Mouse (Mus musculus) MEL (cell line): ENCODE measurements around the gene Med23. TPM values are rescaled to one million over a fixed set of nuclear protein-coding genes. Genes with fewer than 3 reads are reported as not detected.

Experiments used
- DNase-seq: peaks from one replicate; pipeline ENCODE4 v3.0.0; 2011; ENCODE audit warnings: low read depth, low spot score
- H3K27ac ChIP-seq: 2 replicates; pipeline ENCODE4 v1.5.1; 2012; ENCODE audit warnings: low read depth, mild to moderate bottlenecking, control low read depth, low read length, moderate library complexity; ENCODE audit not compliant: control insufficient read depth
- H3K27me3 ChIP-seq, 2 experiments: fragments of 150-350 bp in 1 of 2; sonication (generic) in 1 of 2; 2 replicates each; pipeline ENCODE4 v1.6.1; 2012; ENCODE audit warnings: low read length in 2 of 2, mild to moderate bottlenecking in 2 of 2, improper control_type of control experiment in 1 of 2, moderate library complexity in 1 of 2; ENCODE audit not compliant: insufficient read depth in 2 of 2, control insufficient read depth in 1 of 2
- H3K36me3 ChIP-seq, 2 experiments: 2 replicates each; pipeline ENCODE4 v1.6.1; 2012 to 2014; ENCODE audit warnings: low read length in 2 of 2, improper control_type of control experiment in 1 of 2, inconsistent platforms in 1 of 2, mild to moderate bottlenecking in 1 of 2; ENCODE audit not compliant: insufficient read depth in 2 of 2, control insufficient read depth in 1 of 2
- H3K4me1 ChIP-seq, 2 experiments: fragments of 150-350 bp in 1 of 2; sonication (generic) in 1 of 2; 2 replicates each; pipeline ENCODE4 v1.6.1; 2012; ENCODE audit warnings: low read length in 2 of 2, improper control_type of control experiment in 1 of 2, mild to moderate bottlenecking in 1 of 2; ENCODE audit not compliant: insufficient read depth in 2 of 2, control insufficient read depth in 1 of 2
- H3K4me3 ChIP-seq, 2 experiments: fragments of 150-350 bp in 1 of 2; sonication (generic) in 1 of 2; 2 replicates each; pipeline ENCODE4 v1.5.1; 2012; ENCODE audit warnings: low read depth in 2 of 2, low read length in 2 of 2, mild to moderate bottlenecking in 2 of 2, moderate library complexity in 2 of 2, control low read depth in 1 of 2, improper control_type of control experiment in 1 of 2; ENCODE audit not compliant: control insufficient read depth in 1 of 2, insufficient read depth in 1 of 2
- H3K79me2 ChIP-seq: 2 replicates; pipeline ENCODE4 v1.6.1; 2012; ENCODE audit warnings: mild to moderate bottlenecking, low read length, moderate library complexity; ENCODE audit not compliant: control insufficient read depth, poor library complexity, insufficient read depth
- H3K9ac ChIP-seq: 2 replicates; pipeline ENCODE4 v1.6.1; 2012; ENCODE audit warnings: low read depth, mild to moderate bottlenecking, control low read depth, low read length, moderate library complexity; ENCODE audit not compliant: control insufficient read depth, poor library complexity, severe bottlenecking
- H3K9me3 ChIP-seq: fragments of 150-350 bp; sonication (generic); replicated peaks from 2 replicates; pipeline ENCODE4 v1.6.1; 2012; ENCODE audit warnings: mild to moderate bottlenecking, low read length, improper control_type of control experiment, moderate library complexity; ENCODE audit not compliant: insufficient read depth
- CHD1 ChIP-seq: IDR thresholded peaks from 2 replicates; pipeline ENCODE4 v1.6.1; 2012; ENCODE audit warnings: low read depth, mild to moderate bottlenecking, inconsistent platforms, low read length, improper control_type of control experiment
- E2F4 ChIP-seq: IDR thresholded peaks from 2 replicates; pipeline ENCODE4 v1.6.1; 2011; ENCODE audit warnings: low read depth, low read length, improper control_type of control experiment, borderline replicate concordance
- ELF1 ChIP-seq: IDR thresholded peaks from 2 replicates; pipeline ENCODE4 v1.6.1; 2014; ENCODE audit warnings: low read depth, mild to moderate bottlenecking, inconsistent platforms, low read length, improper control_type of control experiment, moderate library complexity
- ETS1 ChIP-seq: IDR thresholded peaks from 2 replicates; pipeline ENCODE4 v1.6.1; 2012; ENCODE audit warnings: low read depth, mild to moderate bottlenecking, inconsistent platforms, low read length, improper control_type of control experiment, moderate library complexity
- GABPA ChIP-seq: IDR thresholded peaks from 2 replicates; pipeline ENCODE4 v1.6.1; 2012; ENCODE audit warnings: low read depth, mild to moderate bottlenecking, inconsistent platforms, low read length, improper control_type of control experiment, moderate library complexity
- JUND ChIP-seq: IDR thresholded peaks from 2 replicates; pipeline ENCODE4 v1.6.1; 2011; ENCODE audit warnings: low read depth, mild to moderate bottlenecking, improper control_type of control experiment, low read length
- MAFK ChIP-seq: IDR thresholded peaks from 2 replicates; pipeline ENCODE4 v1.6.1; 2011; ENCODE audit warnings: low read depth, mild to moderate bottlenecking, low read length, improper control_type of control experiment, borderline replicate concordance
- MAX ChIP-seq: IDR thresholded peaks from 2 replicates; pipeline ENCODE4 v1.6.1; 2011; ENCODE audit warnings: low read length, improper control_type of control experiment
- MEF2A ChIP-seq: IDR thresholded peaks from 2 replicates; pipeline ENCODE4 v1.6.1; 2014; ENCODE audit warnings: low read depth, mild to moderate bottlenecking, inconsistent platforms, low read length, improper control_type of control experiment; ENCODE audit not compliant: poor library complexity, insufficient replicate concordance, severe bottlenecking; ENCODE audit errors: extremely low read depth
- MYB ChIP-seq: IDR thresholded peaks from 2 replicates; pipeline ENCODE4 v1.6.1; 2011; ENCODE audit warnings: mild to moderate bottlenecking, low read depth, low read length, improper control_type of control experiment
- MYC ChIP-seq: IDR thresholded peaks from 2 replicates; pipeline ENCODE4 v1.6.1; 2011; ENCODE audit warnings: low read depth, mild to moderate bottlenecking, low read length, improper control_type of control experiment, moderate library complexity
- POLR2AphosphoS2 ChIP-seq: IDR thresholded peaks from 2 replicates; pipeline ENCODE4 v1.6.1; 2011; ENCODE audit warnings: low read length, improper control_type of control experiment
- RAD21 ChIP-seq: IDR thresholded peaks from 2 replicates; pipeline ENCODE4 v1.6.1; 2011; ENCODE audit warnings: mild to moderate bottlenecking, low read depth, low read length, improper control_type of control experiment
- RCOR1 ChIP-seq: IDR thresholded peaks from 2 replicates; pipeline ENCODE4 v1.6.1; 2012; ENCODE audit warnings: low read depth, mild to moderate bottlenecking, inconsistent platforms, low read length, improper control_type of control experiment
- SIN3A ChIP-seq: IDR thresholded peaks from 2 replicates; pipeline ENCODE4 v1.6.1; 2012; ENCODE audit warnings: low read length, improper control_type of control experiment, inconsistent platforms
- SMC3 ChIP-seq: IDR thresholded peaks from 2 replicates; pipeline ENCODE4 v1.6.1; 2011; ENCODE audit warnings: low read depth, low read length, improper control_type of control experiment
- TBP ChIP-seq: IDR thresholded peaks from 2 replicates; pipeline ENCODE4 v1.8.0; 2011; ENCODE audit warnings: low read depth, low read length, improper control_type of control experiment
- USF1 ChIP-seq: IDR thresholded peaks from 2 replicates; pipeline ENCODE4 v1.6.1; 2014; ENCODE audit warnings: low read depth, mild to moderate bottlenecking, inconsistent platforms, low read length, improper control_type of control experiment, moderate library complexity
- USF2 ChIP-seq, 2 experiments: IDR thresholded peaks; 2 replicates each; pipeline ENCODE4 v1.6.1; 2011 to 2012; ENCODE audit warnings: improper control_type of control experiment in 2 of 2, low read length in 2 of 2, borderline replicate concordance in 1 of 2, inconsistent platforms in 1 of 2, low read depth in 1 of 2, mild to moderate bottlenecking in 1 of 2; ENCODE audit not compliant: insufficient read depth in 1 of 2
- ZC3H11A ChIP-seq: IDR thresholded peaks from 2 replicates; pipeline ENCODE4 v1.6.1; 2012; ENCODE audit warnings: low read depth, mild to moderate bottlenecking, inconsistent platforms, low read length, improper control_type of control experiment
- ZMIZ1 ChIP-seq: IDR thresholded peaks from 2 replicates; pipeline ENCODE4 v1.6.1; 2012; ENCODE audit warnings: low read depth, mild to moderate bottlenecking, inconsistent platforms, low read length, improper control_type of control experiment, moderate library complexity
- ZNF384 ChIP-seq: IDR thresholded peaks from 2 replicates; pipeline ENCODE4 v1.6.1; 2012; ENCODE audit warnings: low read depth, mild to moderate bottlenecking, inconsistent platforms, low read length, improper control_type of control experiment
- polyA plus RNA-seq, 2 experiments: library from polyadenylated mRNA; stranded (reverse) in 1 of 2; unstranded in 1 of 2; fragments of >175 nt in 1 of 2; fragments of >200 nt in 1 of 2; gene quantifications; 2 replicates each; pipeline versions ENCODE4 v1.2.1 to v1.2.4; 2012; ENCODE audit warnings: low replicate concordance in 2 of 2, low read depth in 1 of 2; ENCODE audit not compliant: insufficient read length in 2 of 2, insufficient read depth in 1 of 2, missing spikeins in 1 of 2
- total RNA-seq: library from RNA; depleted of rRNA; stranded (reverse); fragments of 300-350 nt; gene quantifications from 2 replicates; pipeline ENCODE4 v1.2.3, GENCODE M21; 2012

The Med23 gene
- total and polyA plus RNA-seq, 3 experiments = 18.8 to 52.2 (median 23.7) TPM

GRCm38 (mm10) chr10:24911199-24911598 is 41.4 kb downstream of the Med23 start (continued):
- TF ChIP-seq CHD1 (no peak), USF1 (no peak), MAFK (no peak)

DNA sequence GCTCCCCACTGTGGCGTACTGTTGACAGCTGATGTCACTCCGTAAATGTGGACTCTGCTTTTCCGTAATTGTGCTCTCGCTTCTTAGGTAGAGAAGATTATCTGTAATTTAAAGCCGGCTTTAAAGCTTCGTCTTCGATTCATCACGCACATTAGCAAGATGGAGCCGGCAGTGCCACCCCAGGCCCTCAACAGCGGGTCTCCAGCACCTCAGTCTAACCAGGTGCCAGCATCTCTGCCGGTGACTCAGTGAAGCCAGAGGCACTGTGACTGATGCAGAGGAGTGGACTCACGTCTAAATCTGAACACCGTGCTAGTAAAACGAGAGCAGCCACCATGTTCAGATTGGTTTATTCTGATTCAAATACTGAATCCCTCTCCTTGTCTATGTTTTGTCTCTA is 42.8 kb downstream of the Med23 start:
- no peak overlapping the region for H3K4me3 ChIP-seq
- no peak overlapping the region for H3K9ac ChIP-seq
- no peak for TF ChIP-seq MYC
- no peak for TF ChIP-seq JUND
- no peak for TF ChIP-seq ETS1
- TF ChIP-seq ZMIZ1 = no peak
- no peak for TF ChIP-seq MAX
- TF ChIP-seq, all 39 proteins: peak for 0
- H3K36me3 ChIP-seq = peaks cover 0 to 7% of the 10 kb centered on the region in 2 experiments; a peak in 2 of 4 replicates
- DNase-seq = no peak
- H3K9me3 ChIP-seq = no peaks in the 10 kb centered on the region
- H3K27me3 ChIP-seq = no peaks in the 10 kb centered on the region
- no peaks in the 10 kb centered on the region for H3K79me2 ChIP-seq
- no peak overlapping the region for H3K27ac ChIP-seq
- H3K4me1 ChIP-seq = no peaks in the 10 kb centered on the region

DNA sequence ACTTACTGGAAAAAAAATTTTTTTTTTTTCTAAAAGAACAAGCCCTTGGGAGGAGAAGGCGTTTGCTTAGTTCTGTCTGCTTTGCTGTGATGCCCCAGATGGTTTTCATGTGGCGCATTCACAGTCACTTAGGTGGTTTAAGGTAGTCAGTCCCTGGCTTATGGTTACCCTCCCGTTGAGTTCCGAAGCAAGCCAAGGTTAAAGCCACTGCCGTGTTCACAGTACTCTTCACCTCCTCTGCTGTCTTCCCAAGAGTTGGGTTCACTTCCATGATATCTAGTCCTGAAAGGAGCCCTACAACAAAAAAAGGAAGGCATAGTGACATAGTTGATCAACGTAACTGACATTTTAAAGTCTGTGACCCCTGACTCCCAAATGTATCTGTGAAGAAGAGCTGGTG is 45.7 kb downstream of the Med23 start:
- Histone ChIP-seq H3K9ac (no peak overlapping the region), H3K9me3 (no peaks in the 10 kb centered on the region), H3K4me1 (no peaks in the 10 kb centered on the region), H3K27me3 (no peaks in the 10 kb centered on the region), H3K4me3 (no peak overlapping the region), H3K27ac (no peak overlapping the region), H3K79me2 (no peaks in the 10 kb centered on the region), H3K36me3 (peaks cover 0 to 7% of the 10 kb centered on the region in 2 experiments; a peak in 2 of 4 replicates)
- TF ChIP-seq SIN3A (no peak), MAX (no peak), ZMIZ1 (no peak), MYB (no peak), POLR2AphosphoS2 (no peak), USF2 (IDR thresholded peaks at IDR 0.05; ENCODE audit: borderline replicate concordance in 1 of 2, insufficient read depth in 1 of 2, low read depth in 1 of 2, low read length in 2 of 2) (no peak), E2F4 (no peak), CHD1 (no peak), USF1 (no peak), ETS1 (no peak), GABPA (no peak), ELF1 (no peak), SMC3 (no peak), JUND (no peak), TBP (no peak), MEF2A (no peak), ZC3H11A (no peak), RAD21 (no peak), ZNF384 (no peak), RCOR1 (no peak)
- DNase-seq = no peak
